Comparison of ENCODE assay signal across 15 mouse cellular contexts in the genomic region with DNA sequence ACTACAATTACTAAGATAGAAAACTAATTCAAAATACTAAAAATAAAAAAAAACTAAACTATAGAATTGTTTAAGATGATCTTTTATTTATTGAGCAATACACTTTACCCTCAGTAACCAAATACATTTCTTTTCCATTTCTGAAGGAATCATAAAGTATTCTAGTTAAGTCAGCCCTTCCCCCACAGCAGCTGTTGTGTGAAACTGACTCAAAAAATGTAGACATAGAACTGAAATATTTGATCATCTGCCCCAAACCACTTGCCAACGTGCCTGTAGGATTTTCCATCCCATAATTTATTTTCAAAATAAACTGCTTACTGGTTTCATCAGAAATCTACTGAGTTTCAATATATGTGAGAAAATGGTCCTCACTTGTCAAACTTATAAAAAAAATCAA. TPM values are rescaled to one million over a fixed set of nuclear protein-coding genes. Genes with fewer than 3 reads are reported as not detected.
DNase-seq lines count a peak whose midpoint lies in the region; ATAC-seq lines count a peak whose summit lies in the region.
"Had no signal": no experiment of that assay in that cellular context is flagged by ENCODE, and none has a peak within 500 bp of the region (broad histone marks: within the 10 kb centered on the region; RNA-seq: fewer than 3 reads in every experiment).

No protein-coding gene starts in this region.

- no peak overlapping the region for H3K4me2 ChIP-seq in forebrain, embryonic 15.5 days (replicated peaks)
- H3K4me2 ChIP-seq: embryonic facial prominence, embryonic 12.5 days; limb, embryonic 13.5 days had no signal

- no peak for DNase-seq in forebrain, embryonic 10.5 days (ENCODE audit: extremely low spot score, low spot score)
- peak; percentile 71 for DNase-seq in brain, embryonic 18.5 days (ENCODE audit: low read depth, low spot score)
- DNase-seq in layer of hippocampus, postnatal 36 days = peak; percentile 38 to 42
- DNase-seq in right cerebral cortex, postnatal 14 days = peak; percentile 54
- DNase-seq in urinary bladder, postnatal 10 days (ENCODE audit: low spot score) = no peak
- DNase-seq in kidney, postnatal 4 days = no peak
- DNase-seq in lung, postnatal 36 days = no peak
- DNase-seq: adrenal gland, adult 8-10 months; heart, postnatal 36 days; kidney, postnatal 14 days; lung, adult 18-20 months had no signal

- no peak overlapping the region for H3K4me3 ChIP-seq in forebrain, embryonic 15.5 days
- H3K4me3 ChIP-seq in forebrain, embryonic 10.5 days = no peak overlapping the region
- H3K4me3 ChIP-seq: embryonic facial prominence, embryonic 12.5 days; heart, embryonic 10.5 days; limb, embryonic 13.5 days had no signal

- no peaks in the 10 kb centered on the region for H3K27me3 ChIP-seq in forebrain, embryonic 15.5 days
- H3K27me3 ChIP-seq in forebrain, embryonic 10.5 days (ENCODE audit: poor library complexity, severe bottlenecking) = no peaks in the 10 kb centered on the region
- H3K27me3 ChIP-seq: embryonic facial prominence, embryonic 12.5 days; limb, embryonic 13.5 days had no signal

- H3K36me3 ChIP-seq in forebrain, embryonic 15.5 days = no peaks in the 10 kb centered on the region
- H3K36me3 ChIP-seq in forebrain, embryonic 10.5 days (replicated peaks) = no peaks in the 10 kb centered on the region
- H3K36me3 ChIP-seq: embryonic facial prominence, embryonic 12.5 days; limb, embryonic 13.5 days had no signal

- peaks cover 37% of the 10 kb centered on the region for H3K4me1 ChIP-seq in forebrain, embryonic 15.5 days
- peaks cover 34% of the 10 kb centered on the region for H3K4me1 ChIP-seq in forebrain, embryonic 10.5 days

- H3K9ac ChIP-seq in forebrain, embryonic 15.5 days (replicated peaks) = no peak overlapping the region
- H3K9ac ChIP-seq: embryonic facial prominence, embryonic 12.5 days; limb, embryonic 13.5 days had no signal

- no peaks in the 10 kb centered on the region for H3K9me3 ChIP-seq in forebrain, embryonic 15.5 days
- peaks cover 3% of the 10 kb centered on the region; the same call in 1 of the 2 replicates for H3K9me3 ChIP-seq in forebrain, embryonic 10.5 days
- H3K9me3 ChIP-seq: embryonic facial prominence, embryonic 12.5 days; heart, embryonic 10.5 days; limb, embryonic 13.5 days had no signal

- ATAC-seq in forebrain, embryonic 15.5 days (replicated peaks) = peak; percentile 34; the same call in 1 of the 2 replicates

- 62% methylated on average over 1 of the region's 1 CpGs for WGBS in forebrain, embryonic 15.5 days
- 86% methylated on average over 1 of the region's 1 CpGs for WGBS in forebrain, embryonic 10.5 days

- peak overlapping the region; percentile 77; the same call in 1 of the 2 replicates for H3K27ac ChIP-seq in forebrain, embryonic 15.5 days (replicated peaks)
- no peak overlapping the region for H3K27ac ChIP-seq in forebrain, embryonic 10.5 days
- H3K27ac ChIP-seq: embryonic facial prominence, embryonic 12.5 days; heart, embryonic 10.5 days; limb, embryonic 13.5 days had no signal

RNA-seq across cellular contexts. Expression of a gene that starts 36.4 kb away (rescaled TPM):
- 11.4 and 11.8 TPM in 2 replicates for polyA plus RNA-seq in forebrain, embryonic 15.5 days (2015; fragmentation: Nextera tagmentation; extraction: Ambion mirVana)
- polyA plus RNA-seq in forebrain, embryonic 10.5 days (2016; fragmentation: Nextera tagmentation; extraction: Ambion mirVana) = 4.4 and 5.2 TPM in 2 replicates
- total RNA-seq in layer of hippocampus, postnatal 36 days (2021) = 100 to 1,000 TPM; 155 to 161 TPM

Comparison
In these comparisons a context has a peak if more than half of its experiments do, and no peak if none do; other contexts are left out.
1. DNase-seq: peak in brain, embryonic 18.5 days (single experiment), layer of hippocampus, postnatal 36 days (2 of 2) and right cerebral cortex, postnatal 14 days (single experiment); none in forebrain, embryonic 10.5 days (single experiment), urinary bladder, postnatal 10 days (single experiment), kidney, postnatal 4 days (0 of 2) and lung, postnatal 36 days (single experiment).